Mouse (Mus musculus) myocyte (in vitro differentiated cells): ENCODE data around the gene Zfp72. TPM values are rescaled to one million over a fixed set of nuclear protein-coding genes. Genes with fewer than 3 reads are reported as not detected.

Experiments used
- H3K27me3 ChIP-seq: one replicate; pipeline ENCODE4 v1.6.1; 2011; ENCODE audit not compliant: control insufficient read depth, insufficient read depth, insufficient read length
- H3K36me3 ChIP-seq: one replicate; pipeline ENCODE4 v1.6.1; 2011; ENCODE audit not compliant: control insufficient read depth, insufficient read depth
- H3K4me2 ChIP-seq: one replicate; pipeline ENCODE4 v1.6.1; 2011; ENCODE audit warnings: low read depth, control low read depth
- H3K4me3 ChIP-seq: one replicate; pipeline ENCODE4 v1.5.1; 2011; ENCODE audit warnings: mild to moderate bottlenecking, control low read depth, moderate library complexity
- H3K79me2 ChIP-seq: one replicate; pipeline ENCODE4 v1.6.1; 2011; ENCODE audit not compliant: control insufficient read depth, insufficient read depth
- H3ac ChIP-seq: one replicate; pipeline ENCODE4 v1.6.1; 2011; ENCODE audit not compliant: control insufficient read depth, insufficient read length
- CEBPB ChIP-seq: IDR thresholded peaks from 2 replicates; pipeline ENCODE4 v1.6.1; 2011; ENCODE audit warnings: mild to moderate bottlenecking, moderate library complexity; ENCODE audit not compliant: poor library complexity, insufficient read depth, severe bottlenecking
- E2F4 ChIP-seq: IDR thresholded peaks from one replicate; pipeline ENCODE4 v1.6.1; 2011; ENCODE audit warnings: mild to moderate bottlenecking, control low read depth, moderate library complexity; ENCODE audit not compliant: insufficient read depth
- MAX ChIP-seq: IDR thresholded peaks from one replicate; pipeline ENCODE4 v1.6.1; 2011; ENCODE audit warnings: low read depth, mild to moderate bottlenecking, control low read depth
- MYOD1 ChIP-seq, 3 experiments: IDR thresholded peaks; one replicate each; pipeline ENCODE4 v1.6.1; 2011; ENCODE audit warnings: control low read depth in 2 of 3, low read depth in 2 of 3, mild to moderate bottlenecking in 2 of 3, moderate library complexity in 1 of 3; ENCODE audit not compliant: insufficient read length in 2 of 3, control insufficient read depth in 1 of 3
- MYOG ChIP-seq, 3 experiments: IDR thresholded peaks; one replicate each; pipeline ENCODE4 v1.6.1; 2011; ENCODE audit warnings: control low read depth in 2 of 3, low read depth in 2 of 3, mild to moderate bottlenecking in 2 of 3; ENCODE audit not compliant: insufficient read length in 2 of 3, control insufficient read depth in 1 of 3, insufficient read depth in 1 of 3
- POLR2A ChIP-seq: IDR thresholded peaks from one replicate; pipeline ENCODE4 v1.6.1; 2011; ENCODE audit warnings: low read depth, mild to moderate bottlenecking, control low read depth, moderate library complexity; ENCODE audit not compliant: insufficient read length
- POLR2AphosphoS2 ChIP-seq: IDR thresholded peaks from one replicate; pipeline ENCODE4 v1.6.1; 2011; ENCODE audit warnings: low read depth, control low read depth; ENCODE audit not compliant: insufficient read length
- REST ChIP-seq: IDR thresholded peaks from one replicate; pipeline ENCODE4 v1.6.1; 2011; ENCODE audit warnings: mild to moderate bottlenecking, control low read depth, moderate library complexity; ENCODE audit not compliant: insufficient read depth, insufficient read length
- SRF ChIP-seq: IDR thresholded peaks from one replicate; pipeline ENCODE4 v1.6.1; 2011; ENCODE audit warnings: low read depth; ENCODE audit not compliant: control insufficient read depth, insufficient read length
- TCF12 ChIP-seq: IDR thresholded peaks from one replicate; pipeline ENCODE4 v1.6.1; 2011; ENCODE audit warnings: mild to moderate bottlenecking, control low read depth; ENCODE audit not compliant: poor library complexity, insufficient read depth, severe bottlenecking
- TCF3 ChIP-seq: IDR thresholded peaks from one replicate; pipeline ENCODE4 v1.6.1; 2011; ENCODE audit warnings: low read depth, control low read depth; ENCODE audit not compliant: insufficient read length
- USF1 ChIP-seq: IDR thresholded peaks from one replicate; pipeline ENCODE4 v1.6.1; 2011; ENCODE audit warnings: low read depth, mild to moderate bottlenecking, control low read depth, moderate library complexity
- polyA plus RNA-seq: library from polyadenylated mRNA; unstranded; fragments of >200 nt; fragmentation: generic; extraction: Trizol; gene quantifications from one replicate; pipeline ENCODE4 v1.2.1, GENCODE M21; 2012; ENCODE audit warnings: missing spikeins

The Zfp72 gene
- 0.28 TPM for polyA plus RNA-seq

DNA sequence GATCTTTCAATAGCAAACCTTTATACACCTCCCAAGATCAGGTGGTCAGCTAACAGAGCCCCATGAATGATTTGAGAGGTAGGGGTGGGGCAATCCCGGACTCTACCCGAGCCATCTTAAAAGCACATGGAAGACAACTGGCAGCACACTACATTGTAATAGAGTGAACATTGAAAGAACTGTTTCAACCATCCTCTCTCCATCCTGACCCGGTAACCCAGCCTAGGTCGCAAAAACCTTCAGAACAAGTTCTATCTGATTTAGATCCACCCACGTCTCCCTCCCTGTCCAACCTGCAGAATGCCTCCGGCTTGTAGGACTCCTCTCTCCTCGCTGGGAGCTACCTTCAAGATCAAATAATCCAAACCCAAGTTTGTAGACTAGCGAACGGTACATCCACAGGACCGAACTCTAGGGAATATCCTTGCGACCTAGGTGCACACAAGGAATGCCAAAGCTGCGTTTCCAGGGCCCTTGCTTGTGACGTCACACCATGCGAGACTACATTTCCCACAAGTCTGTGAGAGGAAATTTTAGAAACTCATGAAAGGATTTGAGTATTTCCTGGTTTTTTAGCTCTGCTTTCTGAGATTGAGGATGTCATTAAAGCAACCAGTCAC lies at the start of gene Zfp72:
Zfp72 (minus strand) TSS at position 466 of the 620 bp plus-strand sequence.
- H3K4me3 ChIP-seq, result peak within 1 kb of the TSS; percentile 41
- peaks cover 8% of the 10 kb centered on the region for H3K79me2 ChIP-seq
- no peak within 1 kb of the TSS for H3ac ChIP-seq
- no peaks in the 10 kb centered on the region for H3K27me3 ChIP-seq
- no peak for TF ChIP-seq SRF
- peak; percentile 26 for TF ChIP-seq POLR2AphosphoS2
- peak; percentile 59 for TF ChIP-seq POLR2A
- no peaks in the 10 kb centered on the region for H3K36me3 ChIP-seq
- H3K4me2 ChIP-seq, result peak within 1 kb of the TSS; percentile 81

DNA sequence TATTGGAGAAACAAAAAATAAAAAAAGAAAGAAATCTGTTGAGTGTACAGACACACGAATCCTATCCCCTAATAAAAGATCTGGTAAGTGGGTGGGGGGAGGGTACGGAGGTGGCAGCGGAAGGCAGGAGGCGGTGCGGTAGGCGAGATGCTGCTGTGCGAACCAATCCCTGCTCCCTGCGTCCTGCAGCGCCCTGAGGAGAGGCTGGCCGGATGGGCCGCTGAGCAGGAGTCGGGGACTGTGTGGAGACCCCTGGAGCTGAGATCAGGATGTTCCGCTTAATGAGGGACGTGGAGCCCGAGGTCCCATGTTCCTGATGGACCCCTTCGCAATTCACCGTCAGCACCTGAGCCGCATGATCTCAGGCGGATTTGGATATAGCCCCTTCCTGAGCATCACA lies 49.3 kb upstream of the Zfp72 start:
- no peaks in the 10 kb centered on the region for H3K27me3 ChIP-seq
- H3ac ChIP-seq, result no peak overlapping the region
- no peak overlapping the region for H3K4me2 ChIP-seq
- TF ChIP-seq POLR2AphosphoS2, result peak; percentile 29
- TF ChIP-seq REST, result no peak
- no peak overlapping the region for H3K4me3 ChIP-seq
- no peaks in the 10 kb centered on the region for H3K36me3 ChIP-seq
- no peaks in the 10 kb centered on the region for H3K79me2 ChIP-seq

DNA sequence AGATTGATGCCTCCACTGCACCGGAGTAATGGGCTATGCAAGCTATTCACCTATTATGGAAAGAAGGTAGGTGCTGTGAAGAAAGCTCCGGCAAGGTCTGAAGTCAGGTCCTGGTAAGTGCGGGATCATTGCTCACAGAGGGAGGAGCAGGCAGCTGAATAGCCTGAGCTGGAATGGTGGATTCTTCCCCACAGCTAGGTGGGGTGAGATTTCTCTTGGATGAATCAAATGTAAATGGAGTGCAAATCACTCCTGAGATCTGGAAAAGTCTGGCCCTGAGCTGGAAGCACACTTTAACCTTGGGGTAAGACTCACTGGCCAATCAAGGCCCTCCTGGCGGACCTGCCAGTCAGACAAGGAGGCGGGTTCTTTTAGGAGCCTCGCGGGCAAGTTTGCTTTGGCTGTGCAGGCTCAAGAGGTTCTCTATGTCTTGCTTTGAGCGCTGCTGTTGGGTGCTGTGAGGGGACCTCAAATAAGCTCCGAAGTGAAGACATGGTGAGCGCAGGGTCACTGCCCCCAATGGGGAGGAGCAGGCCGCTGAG lies 8.7 kb upstream of the Zfp72 start, which contains the start of gene Ftl1-ps1:
Ftl1-ps1 (plus strand) TSS at position 397 of the 542 bp plus-strand sequence.
- Histone ChIP-seq H3K4me2 (no peak within 1 kb of the TSS), H3ac (no peak within 1 kb of the TSS), H3K4me3 (no peak within 1 kb of the TSS), H3K27me3 (no peaks in the 10 kb centered on the region), H3K79me2 (no peaks in the 10 kb centered on the region), H3K36me3 (no peaks in the 10 kb centered on the region)
- TF ChIP-seq MAX, result no peak
- no peak for TF ChIP-seq POLR2AphosphoS2
- TF ChIP-seq USF1, result no peak
- no peak for TF ChIP-seq MYOG (IDR thresholded peaks at IDR 0.05; ENCODE audit: control insufficient read depth in 1 of 3, insufficient read depth in 1 of 3, insufficient read length in 2 of 3, low read depth in 2 of 3)
- TF ChIP-seq SRF, result no peak
- TF ChIP-seq REST, result no peak
- TF ChIP-seq POLR2A, result no peak
- no peak for TF ChIP-seq MYOD1 (IDR thresholded peaks at IDR 0.05; ENCODE audit: control insufficient read depth in 1 of 3, insufficient read length in 2 of 3, low read depth in 2 of 3)
- no peak for TF ChIP-seq CEBPB
- no peak for TF ChIP-seq E2F4
- no peak for TF ChIP-seq TCF12
- no peak for TF ChIP-seq TCF3

DNA sequence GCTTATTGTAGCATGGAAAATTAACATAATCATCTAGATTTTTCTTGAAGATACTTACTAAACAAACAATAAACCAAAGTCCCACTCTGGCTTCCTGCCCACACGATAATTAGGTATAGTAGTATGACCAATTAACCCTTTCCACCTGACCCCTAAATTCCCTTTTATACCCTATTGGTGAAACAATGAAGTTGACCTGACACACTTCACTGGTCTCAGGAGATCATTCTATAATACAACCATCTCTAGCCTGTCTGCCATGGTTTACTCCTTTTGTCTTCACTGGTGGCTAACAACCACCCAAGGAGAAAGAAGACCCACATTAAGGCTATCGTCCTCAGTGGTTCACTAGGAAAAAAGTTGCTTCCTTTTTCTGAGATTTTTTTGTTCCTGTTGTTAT lies 520 bp upstream of the Zfp72 start:
- TF ChIP-seq MYOD1 (IDR thresholded peaks at IDR 0.05; ENCODE audit: control insufficient read depth in 1 of 3, insufficient read length in 2 of 3, low read depth in 2 of 3) (no peak), E2F4 (no peak)
- H3K36me3 ChIP-seq, result no peaks in the 10 kb centered on the region
- H3K79me2 ChIP-seq, result peaks cover 8% of the 10 kb centered on the region
- H3K4me2 ChIP-seq, result no peak overlapping the region
- no peaks in the 10 kb centered on the region for H3K27me3 ChIP-seq
- no peak overlapping the region for H3ac ChIP-seq
- peak overlapping the region; percentile 41 for H3K4me3 ChIP-seq

DNA sequence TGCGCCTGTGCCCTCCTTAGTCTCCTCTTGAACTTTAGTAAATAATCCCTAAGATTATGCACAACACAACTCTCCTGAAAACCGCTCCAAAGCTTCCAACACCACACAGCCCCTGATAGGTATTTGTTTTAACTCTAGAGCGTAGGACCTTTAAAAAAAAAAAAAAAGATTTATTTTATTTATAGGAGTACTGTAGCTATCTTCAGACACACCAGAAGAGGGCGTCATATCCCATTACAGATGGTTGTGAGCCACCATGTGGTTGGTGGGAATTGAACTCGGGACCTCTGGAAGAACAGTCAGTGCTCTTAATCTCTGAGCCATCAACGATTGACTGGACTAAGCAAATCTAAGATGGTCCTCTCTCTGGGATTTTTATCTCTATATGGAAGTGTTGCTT lies 906 bp downstream of the Zfp72 start:
- H3K27me3 ChIP-seq, result no peaks in the 10 kb centered on the region
- H3K36me3 ChIP-seq, result no peaks in the 10 kb centered on the region
- H3K4me2 ChIP-seq, result peak overlapping the region; percentile 81
- H3K4me3 ChIP-seq, result peak overlapping the region; percentile 41
- peaks cover 8% of the 10 kb centered on the region for H3K79me2 ChIP-seq
- no peak overlapping the region for H3ac ChIP-seq
- TF ChIP-seq TCF12, result no peak
- TF ChIP-seq POLR2AphosphoS2, result no peak
- TF ChIP-seq MYOG (IDR thresholded peaks at IDR 0.05; ENCODE audit: control insufficient read depth in 1 of 3, insufficient read depth in 1 of 3, insufficient read length in 2 of 3, low read depth in 2 of 3), result no peak
- no peak for TF ChIP-seq MAX
- TF ChIP-seq MYOD1 (IDR thresholded peaks at IDR 0.05; ENCODE audit: control insufficient read depth in 1 of 3, insufficient read length in 2 of 3, low read depth in 2 of 3), result no peak
- no peak for TF ChIP-seq USF1
- no peak for TF ChIP-seq POLR2A
- TF ChIP-seq TCF3, result no peak
- TF ChIP-seq SRF, result no peak
- TF ChIP-seq CEBPB, result no peak
- no peak for TF ChIP-seq E2F4
- no peak for TF ChIP-seq REST
